Mouse (Mus musculus) midbrain, embryonic 13.5 days (tissue): Measurements from ENCODE around the gene Slc13a4. TPM values are rescaled to one million over a fixed set of nuclear protein-coding genes. Genes with fewer than 3 reads are reported as not detected.

Experiments
- ATAC-seq: fragments of 200-750 bp; cut with Nextera tagmentation; 2 replicates; pipeline ENCODE4 v1.8.0; 2017; ENCODE audit warnings: mild to moderate bottlenecking, moderate TSS enrichment, moderate library complexity
- H3K27ac ChIP-seq: fragments of 300-500 bp; sonication (generic); 2 replicates; pipeline ENCODE4 v1.5.1; 2015; ENCODE audit warnings: inconsistent platforms, mild to moderate bottlenecking, moderate library complexity
- H3K27me3 ChIP-seq: fragments of 300-500 bp; sonication (generic); 2 replicates; pipeline ENCODE4 v1.6.1; 2015; ENCODE audit warnings: mild to moderate bottlenecking, inconsistent platforms
- H3K36me3 ChIP-seq: fragments of 300-500 bp; sonication (generic); 2 replicates; pipeline ENCODE4 v1.6.1; 2015; ENCODE audit warnings: mild to moderate bottlenecking, inconsistent platforms
- H3K4me1 ChIP-seq: fragments of 300-500 bp; sonication (generic); replicated peaks from 2 replicates; pipeline ENCODE4 v1.6.1; 2015; ENCODE audit warnings: inconsistent platforms
- H3K4me2 ChIP-seq: fragments of 300-500 bp; sonication (generic); replicated peaks from 2 replicates; pipeline ENCODE4 v1.6.1; 2015; ENCODE audit warnings: moderate library complexity, mild to moderate bottlenecking, inconsistent platforms
- H3K4me3 ChIP-seq: fragments of 300-500 bp; sonication (generic); replicated peaks from 2 replicates; pipeline ENCODE4 v1.5.1; 2015; ENCODE audit warnings: mild to moderate bottlenecking, inconsistent platforms
- H3K9ac ChIP-seq: fragments of 300-500 bp; sonication (generic); replicated peaks from 2 replicates; pipeline ENCODE4 v1.6.1; 2015; ENCODE audit warnings: mild to moderate bottlenecking, inconsistent platforms
- H3K9me3 ChIP-seq: fragments of 300-500 bp; sonication (generic); 2 replicates; pipeline ENCODE4 v1.6.1; 2016; ENCODE audit warnings: mild to moderate bottlenecking, inconsistent platforms
- whole genome bisulfite sequencing: fragments of 180-500 bp; shearing (Covaris S2); methylation state at CpG from one replicate; pipeline ENCODE4 v1.1.7; 2015; 5-methylcytosine and 5-hydroxymethylcytosine counted together
- polyA plus RNA-seq: library from polyadenylated mRNA; unstranded; fragments of >200 nt; fragmentation: Nextera tagmentation; extraction: Ambion mirVana; gene quantifications from 2 replicates; pipeline ENCODE4 v1.2.1, GENCODE M21; 2015

The Slc13a4 gene
- polyA plus RNA-seq = 1.8 and 2.5 TPM in 2 replicates

DNA sequence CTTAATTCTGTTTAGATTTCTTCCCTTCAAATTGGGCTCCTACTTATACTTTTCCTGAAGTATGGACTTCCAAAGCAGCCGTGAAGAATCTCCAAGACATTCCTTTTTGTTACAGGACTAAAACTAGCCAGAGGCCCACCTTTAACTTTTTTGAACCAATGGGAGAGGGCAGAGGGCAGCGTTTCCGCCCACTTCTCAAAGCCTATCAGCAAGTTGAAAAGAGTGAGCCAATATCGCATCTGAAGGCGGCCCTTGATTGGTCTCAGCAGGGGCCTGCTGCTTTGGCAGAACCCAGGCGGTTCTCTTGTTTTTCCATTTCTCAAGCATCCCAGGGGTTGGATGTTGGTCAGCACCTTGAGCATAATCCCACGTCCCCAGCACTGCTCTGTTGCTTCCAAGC, at the start of gene Slc13a4:
Slc13a4 (minus strand) TSS at position 95 of the 400 bp plus-strand sequence.
- H3K9me3 ChIP-seq = no peaks in the 10 kb centered on the region
- 19% methylated on average over 7 of the region's 7 CpGs for WGBS
- H3K4me3 ChIP-seq = no peak within 1 kb of the TSS
- no peak within 1 kb of the TSS for H3K4me2 ChIP-seq
- ATAC-seq = no peak
- no peaks in the 10 kb centered on the region for H3K27me3 ChIP-seq
- H3K4me1 ChIP-seq = no peaks in the 10 kb centered on the region
- no peaks in the 10 kb centered on the region for H3K36me3 ChIP-seq
- H3K9ac ChIP-seq = no peak within 1 kb of the TSS
- no peak within 1 kb of the TSS for H3K27ac ChIP-seq

DNA sequence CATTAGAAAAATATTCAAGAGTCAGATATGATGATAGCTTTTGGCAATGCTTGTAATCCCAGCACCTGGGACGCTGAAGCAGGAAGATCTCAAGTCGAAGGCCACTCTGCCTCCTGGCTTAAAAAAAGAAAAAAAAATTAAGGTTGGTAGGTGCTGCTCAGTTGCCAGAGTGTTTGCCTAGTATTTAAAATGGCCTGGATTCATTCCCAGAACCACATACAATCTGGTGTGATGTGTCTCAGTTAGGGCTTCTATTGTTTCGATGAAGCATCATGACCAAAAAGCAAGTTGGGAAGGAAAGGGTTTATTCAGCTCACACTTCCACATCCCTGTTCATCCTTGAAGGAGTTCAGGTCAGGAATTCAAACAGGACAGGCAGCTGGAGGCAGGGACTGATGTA, 47.4 kb upstream of the Slc13a4 start:
- Histone ChIP-seq H3K36me3 (no peaks in the 10 kb centered on the region), H3K27me3 (no peaks in the 10 kb centered on the region), H3K27ac (no peak overlapping the region), H3K4me3 (no peak overlapping the region), H3K4me2 (no peak overlapping the region), H3K9ac (no peak overlapping the region), H3K4me1 (peaks cover 16% of the 10 kb centered on the region), H3K9me3 (no peaks in the 10 kb centered on the region)
- 93% methylated on average over 3 of the region's 3 CpGs for WGBS
- ATAC-seq = no peak

DNA sequence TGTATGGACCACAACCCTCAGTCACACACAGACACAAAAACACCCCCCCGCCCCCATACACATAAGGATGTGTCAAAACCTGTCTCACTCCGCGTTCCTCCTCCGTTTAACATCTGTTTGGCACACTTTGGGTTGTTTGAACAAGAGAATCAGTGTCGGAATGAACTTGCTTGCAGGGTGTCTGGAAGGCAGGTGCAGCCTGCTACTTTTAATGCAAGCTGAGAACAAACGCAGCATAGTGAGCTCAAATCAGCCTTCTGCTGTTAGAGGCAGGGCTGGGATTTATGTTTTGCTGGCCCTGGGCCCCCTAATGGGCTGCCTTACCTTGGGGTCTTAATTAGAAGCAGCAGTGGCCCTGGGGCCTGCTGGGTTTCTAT, 46.7 kb upstream of the Slc13a4 start:
- H3K27me3 ChIP-seq = no peaks in the 10 kb centered on the region
- H3K27ac ChIP-seq = no peak overlapping the region
- H3K4me2 ChIP-seq = peak overlapping the region; percentile 33
- peak; percentile 83 for ATAC-seq
- WGBS = 4% methylated on average over 6 of the region's 6 CpGs
- no peaks in the 10 kb centered on the region for H3K9me3 ChIP-seq
- H3K4me1 ChIP-seq = peaks cover 16% of the 10 kb centered on the region
- H3K36me3 ChIP-seq = no peaks in the 10 kb centered on the region
- no peak overlapping the region for H3K9ac ChIP-seq
- H3K4me3 ChIP-seq = no peak overlapping the region

DNA sequence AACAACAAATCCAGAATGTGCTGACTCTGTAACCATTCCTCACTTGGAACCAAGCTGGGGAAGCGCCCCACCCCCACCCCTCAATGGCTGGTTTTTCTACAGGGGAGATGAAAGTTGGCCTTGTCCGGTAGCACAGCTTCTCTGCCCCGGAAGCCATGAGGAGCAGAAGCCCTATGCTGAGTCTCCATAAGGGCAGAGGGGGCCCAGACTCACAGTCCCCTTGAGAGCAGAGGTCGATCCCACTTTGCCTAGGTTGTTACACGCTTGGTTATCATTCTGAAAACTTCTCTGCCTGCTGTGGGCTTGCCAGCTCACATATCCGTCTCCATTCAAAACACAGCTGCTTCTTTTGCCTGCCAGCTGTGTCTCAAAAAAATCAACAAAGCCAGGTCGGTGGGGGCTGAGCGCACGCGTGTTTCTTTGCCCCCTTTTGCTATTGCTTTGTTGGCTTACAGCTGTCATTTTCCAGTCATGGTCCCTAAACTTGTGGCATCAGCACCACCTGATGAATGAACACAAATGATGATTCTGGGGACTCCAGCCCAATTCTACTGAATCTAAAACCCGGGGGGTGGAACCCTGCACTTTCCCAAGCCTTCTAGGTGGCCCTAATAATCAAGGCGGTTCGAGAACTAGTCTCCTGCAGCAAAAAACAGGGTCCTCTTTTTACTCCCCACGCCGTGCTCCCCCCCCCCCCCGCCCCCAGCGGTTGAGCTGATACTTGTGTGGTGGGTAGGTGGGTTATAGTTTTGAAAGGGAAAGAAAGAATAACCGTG, 46.1 kb upstream of the Slc13a4 start:
- H3K27ac ChIP-seq = no peak overlapping the region
- H3K9ac ChIP-seq = no peak overlapping the region
- peak overlapping the region; percentile 33 for H3K4me2 ChIP-seq
- 8% methylated on average over 18 of the region's 18 CpGs for WGBS
- ATAC-seq = peak; percentile 18; the same call in 1 of the 2 replicates
- H3K36me3 ChIP-seq = no peaks in the 10 kb centered on the region
- no peak overlapping the region for H3K4me3 ChIP-seq
- H3K27me3 ChIP-seq = no peaks in the 10 kb centered on the region
- no peaks in the 10 kb centered on the region for H3K9me3 ChIP-seq
- H3K4me1 ChIP-seq = peaks cover 16% of the 10 kb centered on the region

DNA sequence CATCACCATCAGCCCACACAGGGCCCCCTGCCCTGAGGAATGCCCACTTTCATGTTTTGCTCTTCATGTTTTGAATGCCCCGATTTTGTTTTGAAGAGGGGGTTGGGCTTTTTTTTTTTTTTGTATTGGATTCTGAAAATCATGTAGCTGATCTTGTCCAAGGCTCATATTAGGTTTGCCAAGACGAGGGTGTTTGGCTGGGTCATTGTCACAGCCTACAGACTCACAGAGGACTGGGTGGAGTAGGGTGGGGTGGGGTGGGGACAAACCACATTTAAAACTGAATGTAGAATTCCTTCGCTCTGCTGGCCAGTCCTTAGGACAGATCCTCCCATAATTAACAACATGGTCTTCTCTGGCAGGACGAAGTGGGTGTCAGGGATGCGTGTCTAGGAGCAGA, 45.5 kb upstream of the Slc13a4 start:
- peaks cover 16% of the 10 kb centered on the region for H3K4me1 ChIP-seq
- no peaks in the 10 kb centered on the region for H3K36me3 ChIP-seq
- H3K27ac ChIP-seq = no peak overlapping the region
- no peaks in the 10 kb centered on the region for H3K9me3 ChIP-seq
- 58% methylated on average over 5 of the region's 5 CpGs for WGBS
- no peak overlapping the region for H3K9ac ChIP-seq
- no peaks in the 10 kb centered on the region for H3K27me3 ChIP-seq
- H3K4me3 ChIP-seq = no peak overlapping the region
- H3K4me2 ChIP-seq = no peak overlapping the region
- ATAC-seq = 0 out of 2 replicates have a peak, but pooled peaks have one; percentile 5

DNA sequence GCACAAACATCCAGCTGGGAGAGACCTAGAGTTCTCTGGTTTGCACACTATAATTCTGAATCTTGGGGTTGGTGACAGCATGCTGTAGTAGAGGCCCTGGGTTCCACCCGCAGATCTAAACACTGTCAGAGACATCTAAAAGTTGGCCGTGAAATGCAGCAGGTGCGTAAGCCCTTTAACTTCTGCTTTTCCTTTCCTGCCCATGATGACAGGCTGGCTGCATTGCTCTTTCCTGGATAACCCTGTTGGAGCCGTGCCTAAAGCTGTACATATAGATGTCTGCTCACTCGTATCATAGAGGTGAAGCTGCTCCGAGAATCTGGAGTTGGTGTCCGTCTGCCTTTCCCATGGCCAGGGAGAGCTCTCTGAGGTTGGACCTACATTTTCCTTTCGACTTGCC, 44.9 kb upstream of the Slc13a4 start:
- Histone ChIP-seq H3K4me2 (no peak overlapping the region), H3K27me3 (no peaks in the 10 kb centered on the region), H3K4me3 (no peak overlapping the region), H3K36me3 (no peaks in the 10 kb centered on the region), H3K4me1 (peaks cover 16% of the 10 kb centered on the region), H3K27ac (no peak overlapping the region), H3K9me3 (no peaks in the 10 kb centered on the region), H3K9ac (no peak overlapping the region)
- 88% methylated on average over 8 of the region's 8 CpGs for WGBS
- no peak for ATAC-seq

DNA sequence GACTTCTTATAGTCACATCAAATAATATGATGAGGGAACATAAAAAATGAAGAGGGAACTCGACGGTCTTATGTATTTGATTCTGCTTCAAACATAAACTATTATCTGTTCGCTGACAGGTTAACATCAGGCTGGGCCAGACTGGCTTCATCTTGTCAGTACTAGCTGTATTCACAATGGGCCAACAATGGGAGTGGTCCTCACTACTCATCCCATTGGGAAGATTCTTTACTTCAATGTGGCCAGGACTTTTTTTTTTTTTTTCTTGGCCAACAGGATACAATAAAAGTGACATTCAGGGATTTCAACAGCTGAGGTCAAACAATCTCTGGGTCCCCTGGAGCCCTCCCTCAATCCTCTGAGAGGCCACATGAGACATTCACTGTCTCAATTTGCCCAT, 43.9 kb upstream of the Slc13a4 start:
- H3K36me3 ChIP-seq = no peaks in the 10 kb centered on the region
- no peaks in the 10 kb centered on the region for H3K27me3 ChIP-seq
- no peak overlapping the region for H3K9ac ChIP-seq
- ATAC-seq = no peak
- WGBS = 89% methylated on average over 3 of the region's 3 CpGs
- H3K4me2 ChIP-seq = no peak overlapping the region
- H3K27ac ChIP-seq = no peak overlapping the region
- no peak overlapping the region for H3K4me3 ChIP-seq
- H3K4me1 ChIP-seq = peaks cover 16% of the 10 kb centered on the region
- no peaks in the 10 kb centered on the region for H3K9me3 ChIP-seq

DNA sequence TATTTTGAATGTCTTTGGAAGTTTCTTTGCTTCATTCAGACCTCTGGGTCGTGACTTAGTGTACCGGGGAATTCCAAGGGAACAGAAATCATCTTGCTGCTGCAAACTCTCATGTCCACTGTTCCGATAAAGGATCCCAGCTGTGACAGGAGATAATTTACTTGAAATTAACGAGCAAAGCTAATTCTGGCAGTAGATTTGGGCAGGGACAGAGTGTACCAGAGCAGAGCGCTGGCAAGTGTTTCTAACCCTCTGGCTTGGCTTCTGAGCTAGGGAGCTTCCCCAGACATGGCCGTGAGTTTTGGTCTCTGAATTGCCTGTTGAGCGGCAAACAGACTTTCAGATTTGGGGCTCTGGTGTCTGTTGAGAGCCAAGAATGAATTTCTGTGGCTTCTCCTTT, 41.9 kb upstream of the Slc13a4 start:
- no peak overlapping the region for H3K4me2 ChIP-seq
- no peak overlapping the region for H3K4me3 ChIP-seq
- H3K9ac ChIP-seq = no peak overlapping the region
- WGBS = 73% methylated on average over 7 of the region's 7 CpGs
- no peaks in the 10 kb centered on the region for H3K36me3 ChIP-seq
- H3K27ac ChIP-seq = no peak overlapping the region
- no peak for ATAC-seq
- H3K4me1 ChIP-seq = peaks cover 13% of the 10 kb centered on the region
- H3K9me3 ChIP-seq = no peaks in the 10 kb centered on the region
- no peaks in the 10 kb centered on the region for H3K27me3 ChIP-seq

DNA sequence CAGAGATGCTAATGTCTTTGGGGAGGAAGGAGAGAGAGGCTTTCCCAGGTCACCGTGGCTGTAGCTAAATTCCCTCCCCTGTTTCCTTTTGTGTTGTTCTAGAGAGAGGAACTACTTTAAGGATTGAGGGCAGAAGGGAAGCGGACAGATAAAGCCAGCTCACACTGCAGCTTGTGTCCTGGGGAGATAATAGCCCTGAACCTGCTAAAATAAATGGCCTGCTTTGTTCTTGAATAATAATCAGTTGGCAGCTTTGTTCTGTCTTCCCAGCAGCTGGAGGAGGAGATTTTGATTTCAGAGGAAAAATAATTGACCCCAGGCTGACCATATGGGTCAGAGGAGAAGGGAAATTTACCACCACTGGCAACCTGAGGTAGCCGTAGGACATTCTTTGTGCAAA, 30.7 kb upstream of the Slc13a4 start:
- no peak overlapping the region for H3K4me2 ChIP-seq
- no peaks in the 10 kb centered on the region for H3K9me3 ChIP-seq
- no peaks in the 10 kb centered on the region for H3K27me3 ChIP-seq
- ATAC-seq = no peak
- H3K36me3 ChIP-seq = no peaks in the 10 kb centered on the region
- peaks cover 8% of the 10 kb centered on the region for H3K4me1 ChIP-seq
- no peak overlapping the region for H3K4me3 ChIP-seq
- WGBS = 9% methylated on average over 3 of the region's 3 CpGs
- peak overlapping the region; percentile 44; the same call in 1 of the 2 replicates for H3K27ac ChIP-seq
- H3K9ac ChIP-seq = no peak overlapping the region

DNA sequence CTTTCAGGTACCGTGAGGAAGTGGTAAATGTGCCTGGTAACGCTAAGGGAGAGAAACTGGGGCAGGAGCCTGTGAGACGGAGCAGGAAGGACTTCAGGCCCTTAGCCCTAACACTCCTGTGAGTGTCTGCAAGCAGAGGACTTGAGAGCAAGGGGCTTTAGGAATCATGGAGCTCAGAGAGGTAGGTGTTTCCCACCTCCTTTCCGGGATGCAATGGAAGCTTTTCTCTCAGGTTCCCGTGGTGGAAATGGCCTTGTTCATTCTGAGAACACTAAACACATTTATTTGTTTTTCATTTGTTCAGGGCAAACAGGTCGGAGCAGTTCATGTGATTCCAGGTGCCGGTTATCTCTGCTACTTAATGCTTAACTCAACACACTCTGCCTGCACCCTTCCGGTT, 29.9 kb upstream of the Slc13a4 start:
- no peak overlapping the region for H3K27ac ChIP-seq
- no peak overlapping the region for H3K4me3 ChIP-seq
- H3K4me1 ChIP-seq = peaks cover 8% of the 10 kb centered on the region
- no peak overlapping the region for H3K4me2 ChIP-seq
- H3K27me3 ChIP-seq = no peaks in the 10 kb centered on the region
- H3K36me3 ChIP-seq = no peaks in the 10 kb centered on the region
- no peak overlapping the region for H3K9ac ChIP-seq
- H3K9me3 ChIP-seq = no peaks in the 10 kb centered on the region
- WGBS = 85% methylated on average over 8 of the region's 8 CpGs
- ATAC-seq = no peak

DNA sequence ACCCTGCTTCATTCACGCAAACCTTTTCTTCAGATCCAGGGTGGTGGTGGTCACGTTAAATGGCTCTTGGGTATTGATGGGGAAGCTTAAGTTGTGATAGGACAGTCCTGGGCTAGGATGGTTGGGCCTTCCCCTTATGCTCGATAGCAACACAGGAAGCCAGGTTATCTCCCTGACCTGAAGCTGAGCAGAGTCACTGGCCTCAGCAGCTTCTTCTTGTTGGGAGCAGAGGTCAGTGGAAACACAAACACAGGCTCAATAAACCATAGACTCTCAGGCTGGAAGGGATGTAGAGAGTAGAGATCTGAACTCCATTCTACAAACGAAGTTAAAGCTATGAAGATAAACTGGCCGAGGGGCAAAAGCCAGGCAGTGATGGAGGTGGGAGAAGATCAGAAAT, 27.5 kb upstream of the Slc13a4 start:
- H3K9ac ChIP-seq = no peak overlapping the region
- H3K36me3 ChIP-seq = no peaks in the 10 kb centered on the region
- H3K27ac ChIP-seq = no peak overlapping the region
- H3K4me3 ChIP-seq = no peak overlapping the region
- H3K4me1 ChIP-seq = peaks cover 8% of the 10 kb centered on the region
- H3K27me3 ChIP-seq = no peaks in the 10 kb centered on the region
- no peaks in the 10 kb centered on the region for H3K9me3 ChIP-seq
- no peak for ATAC-seq
- 87% methylated on average over 5 of the region's 5 CpGs for WGBS
- no peak overlapping the region for H3K4me2 ChIP-seq

DNA sequence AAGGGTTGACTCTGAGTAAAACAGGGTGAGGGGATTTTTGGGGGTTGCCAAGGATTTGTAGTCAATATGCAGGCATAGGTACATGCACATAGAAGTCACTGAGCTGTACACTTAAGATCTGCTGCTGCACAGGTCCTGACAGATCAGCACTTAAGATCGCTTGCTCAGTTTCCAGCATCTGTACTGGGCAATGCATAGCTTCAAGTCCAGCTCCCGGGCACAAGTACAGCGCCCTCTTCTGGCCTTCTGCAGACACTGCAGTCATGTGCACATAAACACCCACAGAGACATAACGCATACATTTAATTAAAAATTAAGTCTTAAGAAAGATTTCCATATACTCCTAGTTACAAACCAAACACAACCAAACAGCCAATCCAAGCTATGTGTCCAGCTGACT, 26.3 kb upstream of the Slc13a4 start:
- no peak for ATAC-seq
- Histone ChIP-seq H3K4me3 (no peak overlapping the region), H3K4me1 (peaks cover 8% of the 10 kb centered on the region), H3K9ac (no peak overlapping the region), H3K9me3 (no peaks in the 10 kb centered on the region), H3K36me3 (no peaks in the 10 kb centered on the region), H3K27ac (no peak overlapping the region), H3K4me2 (no peak overlapping the region), H3K27me3 (no peaks in the 10 kb centered on the region)
- WGBS = 72% methylated on average over 4 of the region's 4 CpGs

DNA sequence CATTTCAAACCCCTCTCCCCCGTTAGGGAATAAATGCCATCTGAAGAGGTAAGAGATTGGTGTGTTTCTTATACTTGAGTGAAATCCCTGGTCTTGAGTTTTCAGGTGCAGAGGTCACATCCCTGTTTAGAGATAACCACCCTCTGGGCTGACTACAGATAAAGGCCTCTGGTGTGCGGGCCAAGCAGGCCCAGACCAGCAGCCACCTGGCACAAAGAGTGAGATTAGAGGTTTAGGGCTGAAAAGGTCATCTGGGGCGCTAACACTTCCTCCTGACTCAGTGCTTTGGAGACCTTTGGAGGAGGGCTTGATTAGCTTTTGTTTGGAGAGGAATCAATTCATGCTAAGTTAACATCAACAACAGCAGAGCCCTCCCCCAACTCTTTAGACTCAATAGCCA, 25.7 kb upstream of the Slc13a4 start:
- H3K27me3 ChIP-seq = no peaks in the 10 kb centered on the region
- 14% methylated on average over 3 of the region's 3 CpGs for WGBS
- no peak overlapping the region for H3K4me3 ChIP-seq
- H3K4me1 ChIP-seq = peaks cover 3% of the 10 kb centered on the region
- no peaks in the 10 kb centered on the region for H3K9me3 ChIP-seq
- H3K9ac ChIP-seq = no peak overlapping the region
- no peak overlapping the region for H3K27ac ChIP-seq
- ATAC-seq = no peak
- no peak overlapping the region for H3K4me2 ChIP-seq
- no peaks in the 10 kb centered on the region for H3K36me3 ChIP-seq
